Mouse (Mus musculus) adrenal gland (tissue): ENCODE data around the gene 4921536K21Rik.

Source experiments
- intact Hi-C: fragments of 180-260 bp; cut with DNase I; formaldehyde crosslinking; loops from one replicate; pipeline ENCODE4 v1.15.1; 2025
- long read RNA-seq, 2 experiments: library from polyadenylated mRNA; unstranded; transcript quantifications; one replicate each; pipeline ENCODE4 v2.0.0; 2020; ENCODE audit warnings: borderline replicate concordance in 1 of 2; ENCODE audit not compliant: insufficient replicate concordance in 1 of 2

The 4921536K21Rik gene
- long read RNA-seq, experiment 1, partial matches to known transcripts = 0 of 1 reads
- long read RNA-seq, experiment 1, other reads (novel, unspliced or antisense) = 1 of 1 reads
- long read RNA-seq, experiment 2, partial matches to known transcripts = 0 of 2 reads
- long read RNA-seq, experiment 2, other reads (novel, unspliced or antisense) = 1 of 2 reads

DNA sequence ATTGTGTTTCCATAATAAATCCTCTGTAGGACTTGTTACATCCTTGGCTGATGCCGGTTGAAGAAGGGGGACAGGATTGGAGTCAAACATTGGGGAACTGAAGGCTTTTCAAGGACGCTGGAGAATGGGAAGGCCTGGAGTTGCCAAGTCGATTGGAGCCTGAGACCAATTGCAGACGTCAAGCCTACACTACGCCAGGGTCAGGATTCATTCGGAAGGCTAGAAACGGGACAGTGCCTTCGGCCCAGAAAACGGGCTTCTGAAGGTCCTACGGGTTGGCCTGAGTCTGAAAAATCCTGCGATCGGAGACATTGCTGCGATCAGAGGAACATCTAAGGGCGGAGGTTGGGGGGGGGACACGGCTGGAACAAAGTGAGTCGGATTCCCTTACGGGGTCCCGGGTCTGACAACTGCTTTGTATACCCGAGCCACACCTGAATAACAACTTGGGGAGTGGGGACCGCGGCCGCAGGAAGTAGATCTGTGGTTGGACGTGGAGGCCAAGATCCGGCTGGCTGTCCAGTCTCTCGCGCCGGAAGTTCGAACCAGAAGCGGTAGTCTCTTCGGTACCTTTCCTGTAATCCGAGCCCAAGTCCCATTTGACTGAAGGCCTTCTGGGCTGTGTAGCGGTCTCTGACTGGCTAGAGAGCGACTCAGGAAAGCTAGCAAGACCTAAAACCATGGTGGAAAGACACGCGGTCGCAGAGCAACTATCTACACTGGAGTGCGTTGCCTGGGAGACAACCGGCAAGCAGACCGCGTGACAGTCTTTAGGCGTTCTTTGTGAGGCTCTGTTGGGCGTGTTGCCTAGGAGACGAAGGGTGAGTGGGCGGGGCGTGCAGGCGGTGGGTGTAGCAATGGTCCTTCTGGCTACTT is at the start of gene 4921536K21Rik, which contains the start of gene Dusp18:
Gene 4921536K21Rik (minus strand): TSS at position 693 of the 876 bp plus-strand sequence.
Gene Dusp18 (plus strand): TSS at position 835 of the 876 bp plus-strand sequence.
- intact Hi-C loops = no loop called here

DNA sequence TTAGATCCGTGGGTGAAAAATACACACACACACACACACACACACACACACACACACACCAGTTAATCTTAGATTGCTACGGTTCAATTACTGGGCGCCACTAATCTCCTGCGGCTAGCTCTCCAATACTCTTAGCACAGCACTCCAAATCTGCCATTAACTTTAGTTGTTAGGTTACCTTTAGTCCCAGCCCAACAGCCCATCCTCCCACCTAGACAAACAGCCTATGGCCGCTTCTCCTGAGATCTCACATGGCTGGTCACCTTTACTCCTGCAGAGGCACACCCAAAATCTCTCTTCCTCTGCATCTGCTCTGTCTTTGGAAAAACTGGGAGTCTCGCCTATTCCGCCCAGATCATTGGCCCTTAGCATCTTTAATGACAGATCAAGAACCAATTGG is 46.5 kb upstream of the 4921536K21Rik start:
- intact Hi-C loops = no loop called here

DNA sequence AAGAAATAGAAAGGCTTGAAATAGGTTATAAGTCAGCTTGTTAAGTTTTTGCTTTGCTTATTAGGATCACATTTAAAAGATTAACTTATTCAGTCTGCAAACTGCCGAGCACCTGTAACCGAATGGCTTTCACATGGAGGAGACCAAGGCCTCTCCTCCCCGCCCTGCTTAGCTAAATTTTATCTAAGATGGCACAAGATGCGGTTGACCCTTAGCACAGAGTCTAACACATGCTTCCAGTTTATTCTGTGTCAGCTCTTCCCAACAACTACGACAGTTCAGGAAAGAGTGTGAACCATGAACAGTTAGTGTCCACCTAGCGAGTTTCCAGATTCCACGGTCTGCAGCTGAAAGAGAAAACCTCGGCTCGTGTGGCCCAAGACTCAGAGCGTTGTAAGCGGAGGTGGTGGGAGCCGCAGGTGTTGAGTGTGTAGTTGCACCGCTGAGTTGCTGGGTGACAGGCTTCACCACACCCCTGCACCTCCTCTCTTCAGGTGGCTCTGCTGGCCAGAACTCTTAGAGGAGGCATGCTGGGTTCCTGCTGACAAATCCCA is 42.5 kb upstream of the 4921536K21Rik start:
- intact Hi-C loops = no loop called here

DNA sequence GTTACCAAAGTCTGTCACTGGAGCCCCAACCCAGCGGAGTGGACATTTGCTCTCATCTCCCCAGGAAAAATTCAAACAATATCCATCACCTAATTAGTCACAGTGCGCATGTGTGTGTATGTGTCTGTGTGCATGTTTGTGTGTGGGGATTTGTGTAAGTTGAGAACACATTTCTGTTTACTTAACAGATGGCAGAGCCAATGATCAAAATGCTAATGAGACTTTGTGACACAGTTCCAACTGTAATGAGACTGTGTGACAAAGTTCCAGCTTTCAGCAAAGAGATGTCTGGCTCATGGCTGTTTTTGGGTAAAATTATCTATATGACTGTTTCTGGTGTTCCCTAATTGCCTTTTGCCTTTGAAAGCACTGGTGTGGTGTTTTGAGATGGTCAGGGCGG is 41.4 kb upstream of the 4921536K21Rik start:
- intact Hi-C loops = no loop called here

DNA sequence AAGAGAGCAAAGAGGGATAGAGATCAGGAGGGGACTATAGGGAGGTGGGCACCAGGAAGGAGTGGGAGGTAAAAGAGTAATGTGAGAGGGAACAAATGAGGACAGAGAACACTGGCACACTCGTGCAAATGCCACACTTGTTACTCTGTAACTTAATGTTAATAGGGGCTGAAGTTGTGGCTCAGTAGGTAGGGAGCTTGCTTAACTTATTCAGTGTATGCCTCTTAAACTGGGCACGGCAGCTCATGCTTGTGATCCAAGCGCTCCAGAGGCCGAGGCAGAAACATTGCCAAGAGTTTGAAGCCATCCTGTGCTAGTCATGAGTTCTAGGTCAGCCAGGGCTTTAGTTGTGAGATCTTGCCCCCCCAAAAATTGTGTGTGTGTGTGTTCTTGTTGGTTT is 40.2 kb upstream of the 4921536K21Rik start:
- intact Hi-C loops = no loop called here

DNA sequence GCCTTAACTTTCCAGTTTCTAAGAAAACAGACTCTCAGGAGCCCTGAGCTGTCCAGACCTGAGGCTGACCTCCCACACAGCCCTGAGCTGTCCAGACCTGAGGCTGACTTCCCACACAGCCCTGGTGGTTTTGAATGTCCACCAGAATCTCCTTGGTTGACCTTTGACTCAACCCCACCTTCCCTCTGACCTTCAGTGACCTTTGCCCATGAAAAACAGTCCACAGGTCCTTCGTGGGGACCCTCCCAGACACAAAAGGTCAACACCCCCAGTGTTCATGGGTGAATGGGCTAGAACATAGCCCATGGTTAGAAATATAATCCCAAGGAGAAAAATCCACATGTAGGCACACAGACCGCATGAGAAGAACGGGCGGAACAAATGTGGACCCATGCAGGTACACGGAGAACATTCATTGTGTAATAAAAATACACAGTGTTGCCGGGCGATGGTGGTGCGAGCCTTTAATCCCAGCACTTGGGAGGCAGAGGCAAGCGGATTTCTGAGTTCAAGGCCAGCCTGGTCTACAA is 38.9 kb upstream of the 4921536K21Rik start:
- intact Hi-C loops = no loop called here

- intact Hi-C loops = no loop called here
Measured at GRCm38 (mm10) chr11:3931511-3932211, 36.8 kb upstream of the 4921536K21Rik start, which contains the start of gene Tcn2. Tcn2 (minus strand) TSS chr11:3932159.

- intact Hi-C loops = no loop called here
Measured at GRCm38 (mm10) chr11:3930931-3931330, 36.0 kb upstream of the 4921536K21Rik start.

GRCm38 (mm10) chr11:3930019-3930418 is 35.1 kb upstream of the 4921536K21Rik start:
- intact Hi-C loops = no loop called here

- intact Hi-C loops = no loop called here
Measured at GRCm38 (mm10) chr11:3925916-3926315, 31.0 kb upstream of the 4921536K21Rik start.

DNA sequence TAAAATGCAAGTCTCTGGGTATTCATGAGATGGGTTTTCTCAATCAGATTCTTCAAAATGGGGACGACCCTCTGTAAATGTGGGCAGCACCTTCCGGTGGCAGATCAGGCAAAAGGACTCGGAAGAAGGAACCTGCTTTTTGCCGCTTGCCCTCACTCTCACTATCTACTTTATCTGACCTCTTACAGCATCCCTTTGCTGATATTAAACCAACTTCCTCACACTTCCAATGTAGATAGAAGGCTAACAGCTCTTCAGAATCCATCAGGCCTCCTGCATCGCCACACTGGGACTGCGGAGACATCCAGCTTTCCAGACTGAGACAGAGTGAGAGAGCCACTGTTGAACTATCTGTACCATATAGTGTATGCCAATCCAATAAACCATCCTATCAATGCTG is 27.8 kb upstream of the 4921536K21Rik start:
- intact Hi-C loops = no loop called here

GRCm38 (mm10) chr11:3922115-3922514 is 27.2 kb upstream of the 4921536K21Rik start:
- intact Hi-C loops = no loop called here

GRCm38 (mm10) chr11:3921281-3921850 is 26.5 kb upstream of the 4921536K21Rik start:
- intact Hi-C loops = no loop called here

DNA sequence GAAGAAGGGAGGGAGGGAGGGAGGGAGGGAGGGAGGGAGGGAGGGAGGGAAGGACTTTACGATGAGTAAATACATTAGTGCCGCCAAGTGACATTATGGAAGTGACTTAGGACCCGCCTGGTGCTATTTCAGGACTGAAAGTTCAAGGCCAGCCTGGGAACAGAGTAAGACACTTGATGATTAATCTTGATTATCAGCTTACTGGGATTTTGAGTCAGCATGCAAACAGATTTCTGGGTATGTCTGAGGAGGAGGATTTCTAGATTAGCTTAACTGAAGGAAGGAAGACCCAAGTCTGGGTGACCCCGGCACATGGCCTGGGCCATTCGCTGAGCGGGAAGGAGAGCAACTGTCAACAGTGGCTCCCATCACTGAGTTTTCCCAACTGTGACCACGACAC is 25.6 kb upstream of the 4921536K21Rik start:
- intact Hi-C loops = no loop called here

GRCm38 (mm10) chr11:3918738-3919137 is 23.8 kb upstream of the 4921536K21Rik start:
- intact Hi-C loops = no loop called here

DNA sequence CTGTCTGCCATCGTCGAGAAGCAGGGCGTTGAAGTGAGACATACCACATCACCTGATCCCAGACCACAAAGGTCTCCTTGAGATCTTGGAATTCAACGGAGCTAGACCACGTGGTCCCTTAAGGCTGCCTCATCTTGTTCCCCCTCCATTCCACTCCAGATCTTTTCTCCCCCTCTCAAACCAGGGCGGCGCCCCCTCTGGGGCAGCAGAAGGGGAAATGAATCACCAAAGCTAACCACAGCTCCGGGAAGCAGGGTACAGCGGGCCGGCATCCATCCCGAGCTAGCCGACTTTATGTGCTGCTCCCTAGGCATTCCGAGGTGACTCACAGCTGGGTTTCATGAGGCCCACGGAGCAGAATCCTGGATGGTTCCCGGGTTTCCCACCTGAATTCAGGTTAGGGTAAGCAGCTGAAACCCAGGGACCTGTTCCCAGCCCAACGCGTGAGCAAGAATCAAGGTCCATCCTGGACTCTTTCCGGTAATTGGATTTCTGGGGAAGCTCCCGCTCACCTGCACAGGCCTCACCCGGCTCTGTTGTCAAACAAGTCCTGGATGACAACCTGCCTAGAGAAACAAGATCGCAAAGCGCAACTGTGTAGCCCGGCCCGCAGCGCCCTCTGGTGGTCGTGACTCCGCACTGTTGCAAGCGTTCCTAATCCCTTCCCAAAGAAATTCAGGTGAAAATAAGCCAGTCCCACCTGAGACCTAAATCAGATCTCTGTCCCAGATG is 19.4 kb upstream of the 4921536K21Rik start, which contains the start of gene Slc35e4:
Gene Slc35e4 (minus strand): TSS at position 556 of the 732 bp plus-strand sequence.
- intact Hi-C loops = loop anchor here (1.0 kb wide), 1 partner anchor 34 kb away; no protein-coding TSS in a partner anchor

GRCm38 (mm10) chr11:3913316-3914108 is 18.6 kb upstream of the 4921536K21Rik start:
- intact Hi-C loops = loop anchor here (1.0 kb wide), 1 partner anchor 33 kb away; no protein-coding TSS in a partner anchor

DNA sequence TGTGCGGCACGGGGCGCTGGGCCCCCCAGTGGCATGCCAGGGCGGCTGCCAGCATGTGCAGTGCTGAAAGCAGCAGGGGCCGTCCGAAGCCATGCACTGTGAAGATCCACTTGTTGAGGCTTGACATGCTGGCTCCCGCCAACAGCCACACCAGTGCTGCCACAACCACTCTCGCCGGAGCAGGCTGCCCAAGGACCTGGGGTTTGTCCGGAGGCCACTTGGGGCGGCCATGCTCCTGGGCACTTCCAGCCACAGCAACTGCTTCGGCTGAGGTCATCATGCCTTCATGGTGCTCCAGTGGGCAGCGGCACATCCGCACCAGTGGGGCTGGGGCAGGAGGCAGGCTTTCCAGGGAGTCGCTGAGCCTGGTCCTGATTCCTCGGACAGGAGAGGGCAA is 18.0 kb upstream of the 4921536K21Rik start:
- intact Hi-C loops = no loop called here
